Mouse (Mus musculus): Measurements from ENCODE around the gene Sbp. TPM values are rescaled to one million over a fixed set of nuclear protein-coding genes. Genes with fewer than 3 reads are reported as not detected.
A peak's percentile ranks its signal among the peaks of the same experiment; 100 is the strongest.

The Sbp gene
- polyA plus RNA-seq, 1 experiment from 2014 or later = not detected

GRCm38 (mm10) chr17:23966658-23967401, 25.4 kb downstream of the Sbp start:
- Histone ChIP-seq H3K9ac (no peak overlapping the region), H3K4me3 (no peak overlapping the region), H3K27me3 (no peaks in the 10 kb centered on the region), H3K9me3 (no peaks in the 10 kb centered on the region), H3K36me3 (no peaks in the 10 kb centered on the region), H3K27ac (no peak overlapping the region), H3K4me1 (peaks cover 7% of the 10 kb centered on the region; the same call in 1 of the 2 replicates), H3K4me2 (no peak overlapping the region)
- WGBS = 76% methylated on average over 10 of the region's 10 CpGs
- ATAC-seq (ENCODE audit: borderline replicate concordance, extremely low read depth, low FRiP score, low TSS enrichment) = no peak

DNA sequence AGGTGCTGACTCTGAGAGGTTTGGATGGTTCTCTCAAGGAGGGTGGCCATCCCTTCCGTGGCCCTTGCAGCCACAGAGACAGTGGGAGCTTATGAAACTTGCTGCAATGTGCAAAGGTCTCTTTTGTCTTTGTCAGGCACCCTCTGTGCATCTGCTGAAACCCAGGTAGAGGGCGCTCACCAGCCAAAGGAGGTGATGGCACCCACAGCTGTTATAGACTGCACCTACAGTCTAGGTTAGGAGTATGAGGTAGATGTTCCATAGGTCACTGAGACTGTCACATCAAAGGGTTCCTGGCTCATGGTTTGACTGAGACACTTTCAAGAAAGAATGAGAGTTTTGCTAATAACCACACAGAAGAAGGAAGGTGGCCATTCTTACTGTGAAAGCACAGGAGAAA, 27.3 kb downstream of the Sbp start:
- no peak overlapping the region for H3K4me3 ChIP-seq
- no peaks in the 10 kb centered on the region for H3K9me3 ChIP-seq
- H3K9ac ChIP-seq = no peak overlapping the region
- H3K36me3 ChIP-seq = no peaks in the 10 kb centered on the region
- peaks cover 7% of the 10 kb centered on the region; the same call in 1 of the 2 replicates for H3K4me1 ChIP-seq
- whole genome bisulfite sequencing = 47% methylated on average over 2 of the region's 2 CpGs
- ATAC-seq (ENCODE audit: borderline replicate concordance, extremely low read depth, low FRiP score, low TSS enrichment) = no peak
- no peak overlapping the region for H3K27ac ChIP-seq
- no peak overlapping the region for H3K4me2 ChIP-seq
- H3K27me3 ChIP-seq = no peaks in the 10 kb centered on the region

DNA sequence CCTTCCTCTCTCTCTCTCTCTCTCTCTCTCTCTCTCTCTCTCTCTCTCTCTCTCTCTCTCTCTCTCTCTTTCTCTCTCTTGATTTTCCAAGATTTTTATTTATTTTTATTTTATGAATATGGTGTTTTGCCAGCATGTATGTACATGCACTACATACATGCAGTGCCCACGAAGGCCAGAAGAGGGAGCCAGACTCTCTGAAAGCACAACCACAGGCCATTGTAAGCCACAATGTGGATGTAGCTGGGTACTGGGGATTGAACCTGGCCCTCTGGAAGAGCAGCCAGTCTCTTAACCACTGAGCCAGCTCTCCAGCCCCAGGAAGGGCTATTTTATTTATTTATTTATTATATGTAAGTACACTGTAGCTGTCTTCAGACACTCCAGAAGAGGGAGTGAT, 27.8 kb downstream of the Sbp start:
- Histone ChIP-seq H3K27ac (no peak overlapping the region), H3K4me2 (no peak overlapping the region), H3K36me3 (no peaks in the 10 kb centered on the region), H3K4me1 (peaks cover 7% of the 10 kb centered on the region; the same call in 1 of the 2 replicates), H3K4me3 (no peak overlapping the region), H3K27me3 (no peaks in the 10 kb centered on the region), H3K9ac (no peak overlapping the region), H3K9me3 (no peaks in the 10 kb centered on the region)
- 0 out of 2 replicates have a peak, but pooled peaks have one; percentile 21 for ATAC-seq (ENCODE audit: borderline replicate concordance, extremely low read depth, low FRiP score, low TSS enrichment)
- 0% methylated on average over 1 of the region's 1 CpGs for WGBS

- Histone ChIP-seq H3K9me3 (no peaks in the 10 kb centered on the region), H3K4me1 (no peaks in the 10 kb centered on the region), H3K27ac (no peak overlapping the region), H3K4me2 (no peak overlapping the region), H3K9ac (no peak overlapping the region), H3K27me3 (no peaks in the 10 kb centered on the region), H3K4me3 (no peak overlapping the region), H3K36me3 (no peaks in the 10 kb centered on the region)
- WGBS = 73% methylated on average over 9 of the region's 9 CpGs
- no peak for ATAC-seq (ENCODE audit: borderline replicate concordance, extremely low read depth, low FRiP score, low TSS enrichment)
Observed at GRCm38 (mm10) chr17:23971315-23971714, 29.8 kb downstream of the Sbp start.

DNA sequence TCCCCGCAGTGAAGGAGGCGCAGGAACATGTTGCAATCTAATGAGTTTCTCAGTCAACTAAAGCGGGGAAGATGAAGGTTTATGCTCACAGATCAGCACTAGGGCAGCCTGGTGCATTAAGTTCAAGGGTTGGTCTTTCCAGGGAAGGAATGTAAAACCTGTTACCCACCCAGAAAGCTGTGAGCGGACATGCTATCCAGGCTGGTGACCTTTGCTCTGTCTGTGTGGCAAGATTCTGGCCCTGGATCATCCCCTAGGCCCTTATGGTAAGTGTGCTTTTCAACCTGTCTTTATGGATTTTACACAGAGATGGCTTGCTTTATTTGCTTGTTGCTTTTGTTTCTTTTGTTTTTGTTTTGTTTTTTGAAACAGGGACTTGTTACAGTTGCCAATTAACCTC, 35.2 kb downstream of the Sbp start:
- Histone ChIP-seq H3K36me3 (no peaks in the 10 kb centered on the region), H3K4me2 (no peak overlapping the region), H3K4me3 (no peak overlapping the region), H3K9ac (no peak overlapping the region), H3K4me1 (no peaks in the 10 kb centered on the region), H3K9me3 (no peaks in the 10 kb centered on the region), H3K27ac (no peak overlapping the region), H3K27me3 (no peaks in the 10 kb centered on the region)
- ATAC-seq (ENCODE audit: borderline replicate concordance, extremely low read depth, low FRiP score, low TSS enrichment) = no peak
- WGBS = 76% methylated on average over 4 of the region's 4 CpGs

GRCm38 (mm10) chr17:23979471-23979870, 38.0 kb downstream of the Sbp start:
- WGBS = 52% methylated on average over 3 of the region's 3 CpGs

GRCm38 (mm10) chr17:23980297-23980909, 38.9 kb downstream of the Sbp start, which contains the start of gene Prss30:
Gene Prss30, minus strand, starts transcription at chr17:23980566.
- Histone ChIP-seq H3K36me3 (no peaks in the 10 kb centered on the region), H3K4me2 (no peak within 1 kb of the TSS), H3K9me3 (no peaks in the 10 kb centered on the region), H3K4me1 (no peaks in the 10 kb centered on the region), H3K9ac (no peak within 1 kb of the TSS), H3K4me3 (no peak within 1 kb of the TSS), H3K27me3 (no peaks in the 10 kb centered on the region), H3K27ac (no peak within 1 kb of the TSS)
- no peak for ATAC-seq (ENCODE audit: borderline replicate concordance, extremely low read depth, low FRiP score, low TSS enrichment)
- 51% methylated on average over 10 of the region's 10 CpGs for WGBS

More at GRCm38 (mm10) chr17:23979471-23979870, 38.0 kb downstream of the Sbp start:
- Histone ChIP-seq H3K27me3 (no peaks in the 10 kb centered on the region), H3K4me2 (no peak overlapping the region), H3K4me1 (no peaks in the 10 kb centered on the region), H3K9me3 (no peaks in the 10 kb centered on the region), H3K9ac (no peak overlapping the region), H3K36me3 (no peaks in the 10 kb centered on the region), H3K27ac (no peak overlapping the region), H3K4me3 (no peak overlapping the region)
- ATAC-seq (ENCODE audit: borderline replicate concordance, extremely low read depth, low FRiP score, low TSS enrichment) = no peak

GRCm38 (mm10) chr17:23982912-23983311, 41.4 kb downstream of the Sbp start:
- Histone ChIP-seq H3K9ac (no peak overlapping the region), H3K27ac (no peak overlapping the region), H3K9me3 (no peaks in the 10 kb centered on the region), H3K27me3 (no peaks in the 10 kb centered on the region), H3K4me1 (no peaks in the 10 kb centered on the region), H3K4me3 (no peak overlapping the region), H3K4me2 (no peak overlapping the region), H3K36me3 (no peaks in the 10 kb centered on the region)
- no peak for ATAC-seq (ENCODE audit: borderline replicate concordance, extremely low read depth, low FRiP score, low TSS enrichment)
- 52% methylated on average over 4 of the region's 4 CpGs for WGBS

- no peaks in the 10 kb centered on the region for H3K4me1 ChIP-seq
- no peaks in the 10 kb centered on the region for H3K9me3 ChIP-seq
- H3K4me2 ChIP-seq = no peak overlapping the region
- H3K36me3 ChIP-seq = no peaks in the 10 kb centered on the region
- H3K27me3 ChIP-seq = no peaks in the 10 kb centered on the region
- no peak overlapping the region for H3K9ac ChIP-seq
- 69% methylated on average over 1 of the region's 1 CpGs for WGBS
- no peak for ATAC-seq (ENCODE audit: borderline replicate concordance, extremely low read depth, low FRiP score, low TSS enrichment)
- H3K27ac ChIP-seq = no peak overlapping the region
- H3K4me3 ChIP-seq = no peak overlapping the region
Observed at GRCm38 (mm10) chr17:23984989-23985388, 43.5 kb downstream of the Sbp start.

- 24% methylated on average over 2 of the region's 2 CpGs for WGBS
- no peak for ATAC-seq (ENCODE audit: borderline replicate concordance, extremely low read depth, low FRiP score, low TSS enrichment)
- H3K36me3 ChIP-seq = no peaks in the 10 kb centered on the region
- no peaks in the 10 kb centered on the region for H3K9me3 ChIP-seq
- peaks cover 8% of the 10 kb centered on the region for H3K4me1 ChIP-seq
- no peak overlapping the region for H3K4me2 ChIP-seq
- H3K27me3 ChIP-seq = no peaks in the 10 kb centered on the region
- H3K9ac ChIP-seq = no peak overlapping the region
- H3K4me3 ChIP-seq = no peak overlapping the region
- H3K27ac ChIP-seq = no peak overlapping the region
Observed at GRCm38 (mm10) chr17:23989802-23990201, 48.3 kb downstream of the Sbp start.

GRCm38 (mm10) chr17:23992789-23993553, 51.5 kb downstream of the Sbp start:
- 59% methylated on average over 9 of the region's 9 CpGs for WGBS
- Histone ChIP-seq H3K27ac (no peak overlapping the region), H3K4me2 (peak overlapping the region; percentile 52), H3K4me3 (peak overlapping the region; percentile 21; the same call in 1 of the 2 replicates), H3K9me3 (no peaks in the 10 kb centered on the region), H3K36me3 (no peaks in the 10 kb centered on the region), H3K9ac (peak overlapping the region; percentile 24; the same call in 1 of the 2 replicates), H3K4me1 (peaks cover 13% of the 10 kb centered on the region), H3K27me3 (no peaks in the 10 kb centered on the region)
- no peak for ATAC-seq (ENCODE audit: borderline replicate concordance, extremely low read depth, low FRiP score, low TSS enrichment)

All from lung, embryonic 15.5 days (tissue).